Mouse (Mus musculus): Measurements from ENCODE around the gene Impdh2.

DNA sequence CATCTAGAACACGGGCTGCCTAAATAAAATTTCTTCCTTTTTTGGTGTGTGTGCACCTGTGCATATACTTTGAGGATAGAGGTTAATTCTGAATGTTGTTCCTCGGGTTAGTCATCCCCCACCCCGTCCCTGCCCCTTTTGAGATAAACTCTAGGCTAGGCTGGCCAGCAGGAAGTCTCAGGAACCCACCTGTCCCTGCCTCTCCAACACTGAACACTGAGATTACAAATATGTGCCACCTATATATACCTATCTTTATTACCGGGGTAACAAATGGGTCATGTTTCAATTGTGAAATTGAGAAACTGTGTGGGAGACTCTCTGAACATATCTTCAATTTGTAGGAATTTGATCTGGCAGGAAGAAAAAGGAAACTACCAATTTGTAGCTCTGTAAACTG lies 48.8 kb downstream of the Impdh2 start:
- TF ChIP-seq TAL1 (IDR thresholded peaks at IDR 0.05; ENCODE audit: low read length) (no peak), GATA1 (IDR thresholded peaks at IDR 0.05; ENCODE audit: low read length) (no peak)

All from erythroblast, embryonic 14.5 days (primary cell).